Mouse (Mus musculus): ENCODE measurements around the gene 1110059E24Rik.

GRCm38 (mm10) chr19:21643935-21644334 lies 8.8 kb downstream of the 1110059E24Rik start:
- TF ChIP-seq CTCF (IDR thresholded peaks at IDR 0.05) (no peak), POLR2A (IDR thresholded peaks at IDR 0.05; ENCODE audit: insufficient read depth, low read depth, low read length) (no peak)
